Mouse (Mus musculus): ENCODE measurements around the gene Morf4l1. TPM values are rescaled to one million over a fixed set of nuclear protein-coding genes. Genes with fewer than 3 reads are reported as not detected.

Gene Morf4l1
- polyA plus RNA-seq (2014; fragmentation: Illumina TruSeq; extraction: RNeasy Lipid Tissue Mini Kit (QIAGEN cat#74804); ENCODE audit: low replicate concordance) = 342 TPM

DNA sequence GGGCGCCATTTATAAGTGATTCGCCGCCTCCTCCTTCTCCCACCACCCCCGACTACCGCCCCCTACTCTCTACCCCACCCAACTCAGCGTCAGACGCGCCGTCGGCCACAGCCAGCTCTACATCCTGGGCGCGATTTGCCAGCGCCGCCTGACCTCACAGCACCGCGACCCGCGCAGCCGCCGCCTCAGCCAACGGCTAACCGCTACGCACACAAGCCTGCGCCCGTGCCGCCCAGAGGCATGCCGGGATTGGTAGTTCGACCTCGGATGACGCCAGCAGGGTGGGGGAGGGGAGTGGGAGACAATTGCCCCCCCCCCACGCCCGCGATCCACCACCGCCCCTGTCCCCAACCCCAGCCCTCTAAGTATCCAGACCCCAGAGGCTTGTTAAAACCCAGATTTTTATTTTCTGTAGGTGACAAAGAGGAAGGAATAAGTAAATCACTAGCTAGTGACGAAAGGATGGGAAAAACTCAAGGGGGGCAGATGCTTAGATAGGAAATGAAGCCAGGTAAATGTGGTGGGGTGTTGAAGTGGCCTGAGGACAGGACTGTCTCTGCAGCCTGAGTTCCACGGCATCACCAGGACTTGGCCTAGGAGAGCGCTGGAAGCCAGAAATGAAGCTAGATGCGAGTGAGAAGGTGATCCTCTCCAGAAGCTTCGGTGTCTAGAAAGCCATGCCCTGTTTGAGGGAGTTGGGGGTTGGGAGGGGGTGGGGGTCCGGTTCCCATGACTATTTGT is at the start of gene Morf4l1:
TSS of gene Morf4l1 (minus strand) at position 208 of the 741 bp plus-strand sequence.

DNA sequence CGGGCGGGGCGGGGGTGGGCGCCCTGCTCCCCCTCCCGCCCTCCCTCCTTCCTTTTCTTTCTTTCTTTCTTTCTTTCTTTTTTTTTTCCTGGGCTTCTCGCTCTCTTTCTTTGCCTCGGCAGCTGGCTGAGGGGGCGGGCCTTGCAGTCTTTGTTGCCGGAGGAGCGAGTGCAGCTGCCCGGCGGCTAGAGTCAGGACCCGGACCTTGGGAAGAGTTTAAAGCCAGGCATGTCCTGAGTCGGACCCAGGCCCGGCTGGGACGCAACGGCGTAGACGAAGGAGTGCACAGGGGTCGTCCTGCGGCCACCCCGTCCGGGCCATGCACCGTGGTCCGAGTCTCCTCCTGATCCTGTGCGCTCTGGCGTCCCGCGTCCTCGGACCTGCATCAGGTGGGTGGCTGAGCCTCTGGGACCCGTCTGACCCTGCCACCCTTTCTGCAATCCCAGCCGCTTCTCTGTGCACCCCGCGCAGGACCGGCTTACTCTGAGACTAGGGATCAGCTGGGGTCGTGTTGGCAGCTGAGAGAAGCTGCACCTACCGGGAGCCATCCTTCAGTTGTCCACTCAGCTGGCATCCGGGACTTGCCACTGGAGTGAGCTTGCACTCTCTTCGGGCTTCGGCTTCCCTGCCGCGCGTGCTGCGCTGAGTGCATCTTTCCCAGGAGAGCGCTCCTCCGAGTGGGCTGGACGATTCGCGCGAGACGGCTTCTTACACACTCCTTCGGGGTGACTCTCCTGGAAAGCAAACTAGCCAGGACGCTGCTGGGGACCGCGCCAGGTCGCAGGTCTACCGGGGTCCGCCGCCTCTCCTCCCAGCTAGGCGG is 48.6 kb upstream of the Morf4l1 start, which contains the start of gene Adamts7:
TSS of gene Adamts7 (plus strand) at position 144 of the 823 bp plus-strand sequence.

DNA sequence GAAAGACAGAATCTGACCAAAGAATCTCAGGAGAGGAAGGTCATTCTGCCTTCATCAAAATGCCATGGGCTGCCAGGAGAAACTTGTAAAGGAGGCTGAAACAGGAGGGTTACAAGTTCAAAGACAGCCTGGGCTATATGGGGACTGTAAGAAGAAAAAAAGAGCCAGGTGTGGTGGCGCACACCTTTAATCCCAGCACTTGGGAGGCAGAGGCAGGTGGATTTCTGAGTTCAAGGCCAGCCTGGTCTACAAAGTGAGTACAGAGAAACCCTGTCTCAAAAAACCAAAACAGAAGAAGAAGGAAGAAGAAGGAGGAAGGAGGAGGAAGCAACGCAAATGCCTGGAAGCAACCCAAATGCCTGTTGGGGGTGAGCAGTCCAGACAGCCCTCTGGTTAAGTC is 60.7 kb downstream of the Morf4l1 start, which contains the start of gene Ctsh:
TSS of gene Ctsh (plus strand) at position 301 of the 400 bp plus-strand sequence.

Other genes with a start within 250 kb of the Morf4l1 start
- 0.11 TPM for gene Rasgrf1, start 204.9 kb downstream of the Morf4l1 start, polyA plus RNA-seq (2014; fragmentation: Illumina TruSeq; extraction: RNeasy Lipid Tissue Mini Kit (QIAGEN cat#74804); ENCODE audit: low replicate concordance)
- gene Ctsh, start 60.6 kb downstream of the Morf4l1 start, polyA plus RNA-seq (2014; fragmentation: Illumina TruSeq; extraction: RNeasy Lipid Tissue Mini Kit (QIAGEN cat#74804); ENCODE audit: low replicate concordance) = 148 TPM
- not detected for gene Adamts7, start 48.3 kb upstream of the Morf4l1 start, polyA plus RNA-seq (2014; fragmentation: Illumina TruSeq; extraction: RNeasy Lipid Tissue Mini Kit (QIAGEN cat#74804); ENCODE audit: low replicate concordance)
- 5.4 TPM for gene Tbc1d2b, start 156.0 kb upstream of the Morf4l1 start, polyA plus RNA-seq (2014; fragmentation: Illumina TruSeq; extraction: RNeasy Lipid Tissue Mini Kit (QIAGEN cat#74804); ENCODE audit: low replicate concordance)